Mouse (Mus musculus) gastrocnemius, postnatal 36 days (tissue): ENCODE measurements around the gene Gm45140. TPM values are rescaled to one million over a fixed set of nuclear protein-coding genes. Genes with fewer than 3 reads are reported as not detected.

Experiments used
- DNase-seq, 2 experiments: peaks; one replicate each; pipeline ENCODE4 v3.0.0; 2022
- intact Hi-C: fragments of 180-260 bp; cut with DNase I; formaldehyde crosslinking; loops from one replicate; pipeline ENCODE4 v1.15.1; 2025
- total RNA-seq, 2 experiments: library from RNA; stranded (reverse); gene quantifications; 2 replicates each; pipeline ENCODE4 v1.2.3; 2021

Gm45140 gene
- total RNA-seq, 2 experiments from 2014 or later: 2.0 TPM; not detected in 1

- no peak for DNase-seq
- intact Hi-C loops: no loop called here
These were observed 11.2 kb upstream of the Gm45140 start for GRCm38 (mm10) chr6:87846813-87847212.

GRCm38 (mm10) chr6:87845031-87845695 is 9.6 kb upstream of the Gm45140 start:
- DNase-seq: no peak
- intact Hi-C loops: no loop called here

DNA sequence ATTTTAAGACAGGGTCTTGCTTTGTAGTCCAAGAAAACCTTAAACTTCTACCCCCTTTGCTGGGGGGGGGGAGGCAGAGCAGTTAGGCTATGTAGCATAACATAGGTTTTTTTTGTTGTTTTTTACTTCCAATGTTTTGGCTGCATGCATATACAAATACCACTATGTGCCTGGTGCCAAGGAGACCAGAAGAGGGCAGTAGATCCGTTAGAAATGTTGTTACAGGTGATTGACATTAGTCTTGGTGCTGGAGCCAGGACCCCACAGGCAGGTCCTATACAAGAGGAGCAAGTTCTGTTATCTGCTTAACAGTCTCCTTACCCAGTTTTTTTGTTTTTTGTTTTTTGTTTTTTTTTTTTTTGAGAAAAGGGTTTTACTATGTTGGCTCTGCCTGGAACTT is 6.7 kb upstream of the Gm45140 start:
- intact Hi-C loops: loop anchor here (5.0 kb wide), 1 partner anchor 45 kb away; the partner anchor contains the start of gene Copg1
- DNase-seq: no peak

- intact Hi-C loops: loop anchor here (5.0 kb wide), 1 partner anchor 46 kb away; the partner anchor contains the start of gene Copg1
- DNase-seq: no peak
These were observed 6.0 kb upstream of the Gm45140 start for GRCm38 (mm10) chr6:87841635-87842034.

DNA sequence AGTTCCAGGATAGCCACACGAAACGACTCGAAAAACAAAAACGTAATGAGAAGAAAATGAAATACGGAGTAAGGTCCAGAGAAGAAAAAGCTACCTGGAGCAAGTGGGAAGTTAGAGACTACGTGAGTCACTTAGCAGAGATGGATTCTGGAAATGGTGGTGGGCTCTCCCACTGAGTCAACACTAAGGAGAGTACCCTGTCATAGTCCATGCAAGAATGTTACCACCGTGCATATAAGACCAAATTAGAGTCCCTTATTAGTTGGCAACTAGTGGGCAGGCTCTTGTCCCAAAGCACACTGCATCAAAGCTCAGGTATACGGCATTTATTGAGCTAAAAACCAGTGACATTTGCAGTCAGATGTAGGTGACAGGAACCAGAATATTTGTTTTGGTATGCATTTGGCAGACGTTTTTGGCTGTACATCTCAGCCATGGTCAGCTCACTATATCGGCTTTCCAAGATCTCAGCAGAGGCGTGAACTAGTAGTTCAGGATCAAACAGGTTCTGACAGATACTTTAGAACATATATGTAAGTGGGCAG is 4.3 kb upstream of the Gm45140 start:
- no peak for DNase-seq
- intact Hi-C loops: loop anchor here (5.0 kb wide), 1 partner anchor 47 kb away; the partner anchor contains the start of gene Copg1

- peak; percentile 86 to 90 for DNase-seq
- intact Hi-C loops: no loop called here
These were observed 3.1 kb upstream of the Gm45140 start, which contains the start of gene Isy1 for GRCm38 (mm10) chr6:87838551-87839197. Gene Isy1, minus strand, starts transcription at chr6:87838798.

DNA sequence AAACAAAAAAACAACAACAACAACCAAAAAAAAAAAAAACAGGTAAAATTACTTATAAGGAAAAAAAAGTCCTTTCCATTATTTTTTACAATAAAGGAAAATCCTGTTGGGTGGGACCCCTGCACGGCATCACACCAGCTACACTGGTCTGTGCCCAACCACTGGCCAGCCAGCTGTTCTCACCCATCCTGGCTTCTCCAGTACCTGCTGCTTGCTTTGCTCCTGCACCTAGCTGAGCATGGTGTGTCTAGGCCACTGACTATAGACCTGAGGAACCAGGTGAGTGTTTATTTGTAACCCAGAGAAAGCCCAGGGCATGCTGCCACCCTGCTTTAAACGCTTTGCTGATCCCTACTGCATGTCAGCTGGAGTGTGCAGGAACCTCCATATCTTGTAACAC is 15.2 kb downstream of the Gm45140 start:
- intact Hi-C loops: no loop called here
- DNase-seq: no peak

DNA sequence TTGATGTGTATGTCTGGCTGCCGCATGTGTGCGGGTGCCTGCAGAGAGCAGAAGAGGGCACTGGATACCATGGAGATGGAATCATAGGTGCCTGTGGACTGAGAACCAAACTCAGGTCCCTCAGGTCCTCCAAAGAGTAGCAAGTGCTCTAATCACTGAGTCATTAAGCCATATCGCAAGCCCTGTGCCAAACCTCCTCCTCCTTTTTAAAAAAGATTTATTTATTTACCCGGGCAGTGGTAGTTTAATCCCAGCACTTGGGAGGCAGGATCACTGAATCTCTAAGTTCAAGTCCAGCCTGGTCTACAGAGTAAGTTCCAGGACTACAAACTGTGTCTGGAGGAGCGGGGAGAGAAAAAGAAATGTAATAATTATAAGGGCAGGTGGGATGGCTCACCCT is 21.1 kb downstream of the Gm45140 start:
- intact Hi-C loops: no loop called here
- no peak for DNase-seq

GRCm38 (mm10) chr6:87812656-87813055 is 22.9 kb downstream of the Gm45140 start:
- no peak for DNase-seq
- intact Hi-C loops: no loop called here

DNA sequence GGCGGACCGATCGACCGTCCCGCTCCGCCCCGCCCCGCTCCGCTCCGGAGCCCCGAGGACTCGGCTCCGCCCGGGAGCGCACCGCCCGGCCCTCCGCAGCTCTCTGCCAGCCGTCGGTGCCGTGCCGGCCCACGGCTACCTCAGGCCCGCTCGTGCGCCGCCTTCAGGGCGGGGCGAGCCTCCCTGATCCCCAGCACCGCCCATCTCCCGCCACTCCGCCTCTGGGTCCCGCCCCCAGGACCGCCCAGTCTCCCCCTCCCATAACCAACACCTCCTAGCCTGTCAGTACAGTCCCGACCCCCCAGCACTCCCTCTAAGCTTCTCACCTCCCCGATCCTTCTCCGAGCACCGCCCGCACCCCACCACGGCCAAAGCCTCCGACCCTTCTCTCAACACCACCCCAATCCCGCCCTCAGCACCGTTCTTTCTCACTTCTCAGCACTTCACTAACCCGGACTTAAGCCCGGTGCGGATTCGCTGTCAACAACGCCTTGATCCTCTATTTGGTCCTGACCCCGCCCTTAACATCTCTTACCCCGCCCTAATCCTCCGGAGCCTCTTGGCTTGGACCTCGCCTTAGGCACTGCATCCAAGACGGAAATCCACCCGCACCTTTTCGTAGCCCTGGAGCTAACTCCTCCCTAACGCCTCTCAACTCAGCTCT is 23.8 kb downstream of the Gm45140 start, which contains the start of gene Rab43:
Rab43 (minus strand) TSS at position 490 of the 664 bp plus-strand sequence.
- intact Hi-C loops: no loop called here
- DNase-seq: peak; percentile 95

DNA sequence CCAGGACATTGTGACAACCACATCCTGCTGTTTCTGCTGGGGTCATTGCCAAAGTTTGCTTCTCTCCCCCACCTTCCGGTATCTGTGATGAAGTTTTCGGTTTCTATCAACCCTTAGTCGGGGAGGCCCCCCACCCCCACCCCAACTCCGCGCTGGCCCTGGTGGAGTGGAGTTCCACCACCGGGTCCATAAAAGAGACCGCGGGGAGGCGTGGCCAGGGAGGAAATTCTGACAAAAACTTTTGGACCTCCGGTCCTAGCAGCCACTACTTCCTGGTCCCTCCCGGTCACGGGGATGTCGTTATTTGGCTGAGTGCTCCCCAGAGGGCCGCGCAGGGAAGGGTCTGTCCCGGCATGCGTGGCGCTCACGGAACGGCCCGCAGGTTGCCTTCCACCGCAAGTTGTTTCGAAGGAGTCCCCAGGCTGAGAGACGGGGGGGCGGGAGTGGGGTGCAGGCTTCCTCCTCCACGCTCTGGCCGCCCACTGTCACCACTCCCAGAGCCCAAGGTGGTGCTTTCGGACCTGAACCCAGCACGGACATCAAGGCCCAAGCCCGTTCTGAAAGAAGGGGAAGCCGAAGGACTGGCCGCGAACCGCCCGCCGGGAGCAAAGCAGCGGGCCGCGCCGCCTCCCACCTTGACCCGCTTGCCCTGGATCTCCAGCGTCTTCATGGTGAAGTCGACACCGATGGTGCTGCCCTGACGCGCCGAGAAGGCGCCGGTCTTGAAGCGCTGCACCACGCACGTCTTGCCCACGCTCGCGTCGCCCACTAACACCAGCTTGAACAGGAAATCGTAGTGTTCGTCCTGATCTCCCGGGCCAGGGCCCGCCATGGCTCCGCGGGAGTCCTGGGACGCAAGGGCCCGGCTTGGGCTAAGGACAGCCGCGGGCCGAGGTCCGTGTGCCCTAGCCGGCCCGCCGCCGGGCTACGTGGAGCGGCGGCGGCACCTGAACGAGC is 24.6 kb downstream of the Gm45140 start:
- intact Hi-C loops: no loop called here
- DNase-seq: peak; percentile 57

DNA sequence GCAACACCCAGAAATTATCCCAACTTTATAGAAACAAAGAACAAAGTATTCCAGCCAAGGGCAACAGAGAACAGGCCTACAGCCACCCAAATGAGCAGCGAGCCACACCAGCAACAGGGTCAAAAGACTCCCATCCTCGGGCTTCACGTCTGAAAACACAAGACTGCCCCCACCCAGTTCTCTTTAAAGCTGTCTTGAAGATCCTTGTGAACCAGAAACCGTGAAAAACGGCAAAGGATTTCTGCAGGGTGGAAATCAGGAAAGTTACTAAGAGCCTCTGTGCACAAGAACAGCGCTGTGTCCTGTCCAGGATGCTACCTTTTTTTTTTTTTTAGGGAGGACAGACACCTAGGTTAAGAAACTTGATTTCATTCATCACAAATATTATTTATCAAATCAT is 25.3 kb downstream of the Gm45140 start:
- DNase-seq: no peak
- intact Hi-C loops: no loop called here

GRCm38 (mm10) chr6:87809651-87810161 is 25.9 kb downstream of the Gm45140 start:
- intact Hi-C loops: no loop called here
- DNase-seq: no peak

DNA sequence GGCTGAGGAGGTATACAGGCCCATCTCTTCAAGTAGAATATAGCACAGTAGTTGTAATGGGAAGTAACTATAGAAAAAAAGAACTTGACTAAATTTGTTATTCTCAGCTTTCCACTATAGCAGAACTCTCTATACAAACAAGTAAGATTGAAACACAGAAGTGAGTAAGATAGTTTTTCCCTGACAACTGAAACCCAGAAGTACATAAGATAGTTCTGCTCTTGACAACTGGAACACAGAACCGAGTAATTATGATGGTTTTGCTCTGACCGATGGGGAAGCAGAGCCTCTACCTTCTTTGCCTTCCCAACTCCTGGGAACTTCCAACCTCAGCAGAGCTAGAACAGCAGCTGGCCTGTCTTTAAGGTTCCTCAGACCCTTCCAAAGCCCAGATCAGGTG is 26.5 kb downstream of the Gm45140 start:
- intact Hi-C loops: no loop called here
- no peak for DNase-seq

DNA sequence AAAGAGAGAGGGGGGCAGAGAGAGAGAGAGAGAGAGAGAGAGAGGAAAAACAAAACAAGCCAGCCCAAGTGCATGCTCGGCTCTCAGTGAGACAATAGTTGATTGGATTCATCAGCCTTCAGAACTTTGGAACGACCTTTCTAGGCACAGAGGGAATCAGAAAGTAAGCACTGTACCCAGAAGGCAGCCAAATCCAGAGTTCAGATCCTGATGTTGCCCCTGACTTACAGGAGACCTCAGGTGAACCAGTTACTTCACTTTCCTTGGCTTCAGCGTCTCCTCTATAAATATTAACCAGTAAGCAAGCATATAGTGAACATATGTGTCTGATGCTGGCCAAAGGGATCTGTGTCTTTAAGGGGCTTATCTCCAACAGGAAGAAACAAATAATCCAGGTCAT is 27.1 kb downstream of the Gm45140 start:
- intact Hi-C loops: no loop called here
- no peak for DNase-seq

GRCm38 (mm10) chr6:87807735-87808440 is 27.7 kb downstream of the Gm45140 start:
- intact Hi-C loops: no loop called here
- DNase-seq: no peak

DNA sequence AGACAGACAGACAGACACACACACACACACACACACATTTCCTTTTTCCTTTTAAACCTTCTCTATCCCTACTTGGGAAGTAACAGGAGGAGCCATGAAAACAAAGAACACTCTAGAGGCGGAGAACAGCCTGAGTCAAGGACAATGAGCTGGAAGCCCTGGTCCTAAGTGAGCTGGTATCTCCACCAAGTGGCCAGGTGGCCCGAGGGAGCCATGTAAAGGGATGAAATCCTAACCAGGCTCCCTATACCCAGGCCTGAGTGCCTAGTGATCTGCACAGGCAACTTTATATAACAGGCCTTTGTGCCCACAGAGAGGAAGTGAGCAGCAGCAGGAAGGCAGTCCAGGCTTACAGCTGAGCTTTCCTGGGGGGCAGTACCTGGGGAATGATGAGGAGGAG is 28.7 kb downstream of the Gm45140 start:
- intact Hi-C loops: no loop called here
- no peak for DNase-seq

DNA sequence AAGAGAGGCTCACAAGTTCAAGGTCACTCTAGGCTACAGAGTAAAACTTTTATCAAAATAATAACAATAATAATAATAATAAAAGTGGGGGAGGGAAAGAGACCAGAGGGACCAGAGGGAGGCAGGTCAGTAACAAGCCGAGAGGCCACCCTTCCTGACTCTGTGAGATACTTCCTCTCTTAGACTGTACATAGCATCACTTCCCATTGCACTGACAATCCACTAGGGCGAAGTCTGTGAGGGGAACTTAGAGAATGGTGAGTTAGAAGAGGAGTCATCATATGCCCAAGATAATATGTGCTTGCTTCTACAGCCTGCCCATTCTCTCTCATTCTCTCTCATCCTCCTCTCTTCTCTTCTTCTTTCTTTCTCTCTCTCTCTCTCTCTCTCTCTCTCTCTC is 29.6 kb downstream of the Gm45140 start:
- no peak for DNase-seq
- intact Hi-C loops: no loop called here

DNA sequence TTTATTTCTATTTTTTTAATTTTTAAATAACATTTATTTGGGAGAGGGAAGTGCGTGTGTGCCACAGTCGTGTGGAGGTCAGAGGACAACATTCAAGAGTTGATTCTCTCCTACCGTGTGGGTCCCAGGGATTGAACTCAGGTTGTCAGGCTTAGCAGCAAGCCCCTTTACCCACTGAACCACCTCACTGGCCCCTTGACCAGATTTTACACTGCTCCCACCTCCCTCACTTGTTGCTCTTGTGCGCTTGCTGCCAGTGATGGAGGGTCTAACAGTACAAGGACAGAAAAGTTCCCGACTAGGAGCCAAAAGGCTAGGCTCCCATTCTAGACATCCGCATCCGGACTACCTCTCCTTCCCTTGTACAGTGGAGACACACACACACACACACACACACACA is 30.1 kb downstream of the Gm45140 start:
- DNase-seq: no peak

More for the DNA sequence above, 30.1 kb downstream of the Gm45140 start:
- intact Hi-C loops: no loop called here
